Mouse (Mus musculus): ENCODE results near the gene Pagr1b.

DNA sequence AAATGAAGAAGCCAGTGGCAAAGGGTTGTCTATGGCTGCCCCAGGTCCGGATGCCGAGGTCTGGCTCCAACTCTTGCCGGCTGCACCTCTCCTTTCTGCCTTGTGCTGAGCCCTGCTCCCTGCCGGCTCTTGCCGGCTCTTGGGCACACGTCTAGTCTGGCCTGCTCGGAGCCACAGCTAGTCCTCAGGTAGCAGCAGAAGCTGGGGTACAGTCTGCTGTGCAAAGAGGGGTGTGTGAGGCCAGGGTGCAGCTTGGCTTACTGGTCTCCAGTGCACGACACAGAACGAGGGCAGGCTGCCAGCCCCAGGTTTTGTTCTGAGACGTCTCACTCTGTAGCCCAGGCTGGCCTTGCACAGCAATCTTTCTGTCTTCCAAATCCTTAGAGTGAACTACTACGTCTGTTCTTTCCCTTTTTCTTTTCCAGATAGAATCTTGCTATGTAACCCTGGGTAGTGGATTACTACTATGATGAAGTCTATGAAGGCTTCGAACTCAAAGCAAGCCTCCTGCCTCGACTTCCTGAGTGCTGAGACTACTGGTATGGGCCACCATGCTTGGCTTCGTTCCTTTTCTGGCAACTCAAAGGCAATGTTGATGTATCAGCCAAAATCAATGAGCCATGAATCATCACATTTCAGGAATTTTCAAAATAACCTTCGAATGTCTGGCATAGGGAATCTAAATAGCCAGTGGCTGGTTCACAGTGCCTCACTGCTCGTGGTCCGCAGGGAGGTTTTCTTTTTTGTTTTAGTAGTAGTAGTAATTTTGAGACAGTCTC is 6.8 kb downstream of the Pagr1b start:
- TF ChIP-seq CTCF (IDR thresholded peaks at IDR 0.05; ENCODE audit: borderline replicate concordance, extremely low read depth, insufficient read depth, insufficient read length), result no peak
- TF ChIP-seq POLR2A (IDR thresholded peaks at IDR 0.05; ENCODE audit: borderline replicate concordance, extremely low read depth, insufficient read depth, insufficient read length, poor library complexity, severe bottlenecking), result no peak
